In the genomic region with DNA sequence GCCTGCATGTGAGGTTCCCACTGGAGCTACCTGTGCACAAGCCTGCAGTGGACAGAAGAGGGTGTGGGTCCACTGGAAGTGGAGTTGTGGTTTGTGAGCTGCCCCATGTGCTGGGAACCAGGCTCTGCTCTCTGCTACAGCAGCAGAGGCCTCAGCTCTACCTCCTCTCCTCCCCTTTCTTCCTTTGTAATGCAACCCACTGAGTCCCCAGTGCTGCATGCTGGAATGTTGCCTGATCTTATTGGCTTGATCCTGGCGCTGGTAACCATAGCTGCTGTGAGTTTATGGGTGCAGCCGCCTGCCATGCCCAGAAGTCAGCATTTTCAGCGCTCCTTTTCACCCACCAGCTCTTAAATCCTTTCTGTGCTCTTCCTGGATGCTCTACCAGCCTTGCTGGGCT, we compare ENCODE assay signal across 16 mouse cellular contexts. TPM values are rescaled to one million over a fixed set of nuclear protein-coding genes. Genes with fewer than 3 reads are reported as not detected.
DNase-seq lines count a peak whose midpoint lies in the region; ATAC-seq lines count a peak whose summit lies in the region.
"Had no signal": no experiment of that assay in that cellular context is flagged by ENCODE, and none has a peak within 500 bp of the region (broad histone marks: within the 10 kb centered on the region; RNA-seq: fewer than 3 reads in every experiment).

No protein-coding gene starts in this region.

- no peaks in the 10 kb centered on the region for H3K27me3 ChIP-seq in hindbrain, embryonic 15.5 days
- no peaks in the 10 kb centered on the region for H3K27me3 ChIP-seq in hindbrain, embryonic 11.5 days (ENCODE audit: control insufficient read depth, insufficient read depth, low read length)
- H3K27me3 ChIP-seq in midbrain, embryonic 11.5 days (ENCODE audit: control insufficient read depth, insufficient read depth, low read length) = no peaks in the 10 kb centered on the region
- H3K27me3 ChIP-seq in midbrain, embryonic 15.5 days (replicated peaks) = no peaks in the 10 kb centered on the region
- no peaks in the 10 kb centered on the region for H3K27me3 ChIP-seq in neural tube, embryonic 15.5 days (replicated peaks)

- no peak overlapping the region for H3K9ac ChIP-seq in hindbrain, embryonic 15.5 days
- no peak overlapping the region for H3K9ac ChIP-seq in hindbrain, embryonic 11.5 days (ENCODE audit: low read depth, low read length)
- H3K9ac ChIP-seq in midbrain, embryonic 11.5 days (ENCODE audit: low read length) = no peak overlapping the region
- H3K9ac ChIP-seq in midbrain, embryonic 15.5 days = no peak overlapping the region
- H3K9ac ChIP-seq in neural tube, embryonic 15.5 days (replicated peaks) = 0 out of 2 replicates have a peak overlapping the region, but pooled peaks have one; percentile 2
- H3K9ac ChIP-seq: lung, embryonic 14.5 days had no signal

- WGBS in hindbrain, embryonic 15.5 days = 23% methylated on average over 3 of the region's 3 CpGs
- 25% methylated on average over 3 of the region's 3 CpGs for WGBS in hindbrain, embryonic 11.5 days
- 18% methylated on average over 3 of the region's 3 CpGs for WGBS in midbrain, embryonic 11.5 days
- 26% methylated on average over 3 of the region's 3 CpGs for WGBS in midbrain, embryonic 15.5 days
- WGBS in neural tube, embryonic 15.5 days = 33% methylated on average over 3 of the region's 3 CpGs

- 0 out of 2 replicates have a peak overlapping the region, but pooled peaks have one; percentile 48 for H3K27ac ChIP-seq in hindbrain, embryonic 15.5 days (replicated peaks)
- no peak overlapping the region for H3K27ac ChIP-seq in hindbrain, embryonic 11.5 days (ENCODE audit: low read depth, low read length)
- no peak overlapping the region for H3K27ac ChIP-seq in midbrain, embryonic 11.5 days (ENCODE audit: low read depth, low read length)
- no peak overlapping the region for H3K27ac ChIP-seq in midbrain, embryonic 15.5 days
- H3K27ac ChIP-seq in neural tube, embryonic 15.5 days (replicated peaks) = peak overlapping the region; percentile 66

- H3K9me3 ChIP-seq in hindbrain, embryonic 15.5 days = no peaks in the 10 kb centered on the region
- no peaks in the 10 kb centered on the region for H3K9me3 ChIP-seq in hindbrain, embryonic 11.5 days (ENCODE audit: control insufficient read depth, low read length)
- no peaks in the 10 kb centered on the region for H3K9me3 ChIP-seq in midbrain, embryonic 11.5 days (ENCODE audit: control insufficient read depth, low read length)
- no peaks in the 10 kb centered on the region for H3K9me3 ChIP-seq in midbrain, embryonic 15.5 days
- H3K9me3 ChIP-seq in neural tube, embryonic 15.5 days (replicated peaks) = no peaks in the 10 kb centered on the region

- H3K4me2 ChIP-seq in hindbrain, embryonic 15.5 days = no peak overlapping the region
- no peak overlapping the region for H3K4me2 ChIP-seq in hindbrain, embryonic 11.5 days (replicated peaks; ENCODE audit: low read depth, low read length)
- H3K4me2 ChIP-seq in midbrain, embryonic 11.5 days = no peak overlapping the region
- H3K4me2 ChIP-seq in midbrain, embryonic 15.5 days = no peak overlapping the region
- H3K4me2 ChIP-seq in neural tube, embryonic 15.5 days = no peak overlapping the region
- H3K4me2 ChIP-seq: lung, embryonic 14.5 days had no signal

- ATAC-seq in hindbrain, embryonic 15.5 days (ENCODE audit: low FRiP score, low read depth) = no peak
- ATAC-seq in hindbrain, embryonic 11.5 days (ENCODE audit: low FRiP score) = no peak
- ATAC-seq in midbrain, embryonic 11.5 days (ENCODE audit: low FRiP score) = no peak
- ATAC-seq in midbrain, embryonic 15.5 days (replicated peaks) = no peak
- no peak for ATAC-seq in neural tube, embryonic 15.5 days (ENCODE audit: low FRiP score)
- ATAC-seq: CD4-positive, CD25-positive, alpha-beta regulatory T cell, adult 4 months had no signal

- H3K4me1 ChIP-seq in hindbrain, embryonic 15.5 days (replicated peaks) = peaks cover 33% of the 10 kb centered on the region
- no peaks in the 10 kb centered on the region for H3K4me1 ChIP-seq in hindbrain, embryonic 11.5 days (replicated peaks; ENCODE audit: control insufficient read depth, insufficient read depth, low read length)
- H3K4me1 ChIP-seq in midbrain, embryonic 11.5 days (ENCODE audit: control insufficient read depth, insufficient read depth, low read length) = peaks cover 13% of the 10 kb centered on the region
- peaks cover 28% of the 10 kb centered on the region for H3K4me1 ChIP-seq in midbrain, embryonic 15.5 days
- H3K4me1 ChIP-seq in neural tube, embryonic 15.5 days = peaks cover 46% of the 10 kb centered on the region

- no peak for DNase-seq in hindbrain, embryonic 11.5 days (ENCODE audit: low spot score)
- DNase-seq in midbrain, embryonic 11.5 days (ENCODE audit: low spot score, missing footprints) = peak; percentile 54
- peak; percentile 87 for DNase-seq in ZHBTc4 (ENCODE audit: low read depth, low spot score)
- no peak for DNase-seq in T-cell, adult 2 months (ENCODE audit: low spot score)
- DNase-seq: adrenal gland, postnatal 36 days; cerebellum, adult 11 months; kidney, postnatal 14 days; left cerebral cortex, postnatal 4 days; lung, embryonic 14.5 days; midbrain, embryonic 14.5 days; right cerebral cortex, postnatal 25 days; thymus, postnatal 25 days had no signal

- H3K4me3 ChIP-seq in hindbrain, embryonic 15.5 days = no peak overlapping the region
- no peak overlapping the region for H3K4me3 ChIP-seq in hindbrain, embryonic 11.5 days (ENCODE audit: low read depth, low read length)
- H3K4me3 ChIP-seq in midbrain, embryonic 11.5 days (ENCODE audit: low read depth, low read length) = no peak overlapping the region
- no peak overlapping the region for H3K4me3 ChIP-seq in midbrain, embryonic 15.5 days
- H3K4me3 ChIP-seq in neural tube, embryonic 15.5 days (replicated peaks) = no peak overlapping the region

- H3K36me3 ChIP-seq in hindbrain, embryonic 15.5 days = peaks cover under 1% of the 10 kb centered on the region; the same call in 1 of the 2 replicates
- no peaks in the 10 kb centered on the region for H3K36me3 ChIP-seq in hindbrain, embryonic 11.5 days (ENCODE audit: control insufficient read depth, insufficient read depth, low read length)
- H3K36me3 ChIP-seq in midbrain, embryonic 11.5 days (ENCODE audit: control insufficient read depth, insufficient read depth, low read length) = no peaks in the 10 kb centered on the region
- H3K36me3 ChIP-seq in midbrain, embryonic 15.5 days (replicated peaks) = no peaks in the 10 kb centered on the region; the same call in 1 of the 2 replicates
- peaks cover 15% of the 10 kb centered on the region for H3K36me3 ChIP-seq in neural tube, embryonic 15.5 days

RNA-seq across cellular contexts. Expression of a gene that starts 10.0 kb away (rescaled TPM):
- polyA plus RNA-seq in hindbrain, embryonic 15.5 days (2015; fragmentation: Nextera tagmentation; extraction: Ambion mirVana) = 59.4 and 63.7 TPM in 2 replicates
- polyA plus RNA-seq in hindbrain, embryonic 11.5 days (2014; fragmentation: Nextera tagmentation; extraction: Ambion mirVana) = 38.6 and 39.1 TPM in 2 replicates
- 40.2 and 42.7 TPM in 2 replicates for polyA plus RNA-seq in midbrain, embryonic 11.5 days (2014; fragmentation: Nextera tagmentation; extraction: Ambion mirVana)
- polyA plus RNA-seq in midbrain, embryonic 15.5 days (2015; fragmentation: Nextera tagmentation; extraction: Ambion mirVana) = 62.5 and 63.5 TPM in 2 replicates
- 60.7 and 62.8 TPM in 2 replicates for polyA plus RNA-seq in neural tube, embryonic 15.5 days (2015; fragmentation: Nextera tagmentation; extraction: Ambion mirVana)

RNA-seq across cellular contexts. Expression of a gene that starts 26.2 kb away (rescaled TPM):
- polyA plus RNA-seq in hindbrain, embryonic 15.5 days (2015; fragmentation: Nextera tagmentation; extraction: Ambion mirVana) = 7.8 and 9.2 TPM in 2 replicates
- polyA plus RNA-seq in hindbrain, embryonic 11.5 days (2014; fragmentation: Nextera tagmentation; extraction: Ambion mirVana) = 3.4 and 5.6 TPM in 2 replicates
- 5.5 and 5.9 TPM in 2 replicates for polyA plus RNA-seq in midbrain, embryonic 11.5 days (2014; fragmentation: Nextera tagmentation; extraction: Ambion mirVana)
- polyA plus RNA-seq in midbrain, embryonic 15.5 days (2015; fragmentation: Nextera tagmentation; extraction: Ambion mirVana) = 8.7 and 8.9 TPM in 2 replicates
- polyA plus RNA-seq in neural tube, embryonic 15.5 days (2015; fragmentation: Nextera tagmentation; extraction: Ambion mirVana) = 6.7 and 13.2 TPM in 2 replicates

Comparison
In these comparisons a context has a peak if more than half of its experiments do, and no peak if none do; other contexts are left out.
1. H3K27ac ChIP-seq: peak in hindbrain, embryonic 15.5 days (single experiment) and neural tube, embryonic 15.5 days (single experiment); none in hindbrain, embryonic 11.5 days (single experiment), midbrain, embryonic 11.5 days (single experiment) and midbrain, embryonic 15.5 days (single experiment).
2. DNase-seq: peak in midbrain, embryonic 11.5 days (single experiment) and ZHBTc4 (single experiment); none in hindbrain, embryonic 11.5 days (single experiment) and T-cell, adult 2 months (single experiment).